Mouse (Mus musculus): ENCODE data around the gene Kcnh8.

The Kcnh8 gene

GRCm38 (mm10) chr17:52602093-52602780 is at the start of gene Kcnh8:
Gene Kcnh8 (plus strand): TSS chr17:52602709.
- DNase-seq, result peak; percentile 5

GRCm38 (mm10) chr17:52559961-52560720 is 42.4 kb upstream of the Kcnh8 start:
- DNase-seq, result peak; percentile 54

DNA sequence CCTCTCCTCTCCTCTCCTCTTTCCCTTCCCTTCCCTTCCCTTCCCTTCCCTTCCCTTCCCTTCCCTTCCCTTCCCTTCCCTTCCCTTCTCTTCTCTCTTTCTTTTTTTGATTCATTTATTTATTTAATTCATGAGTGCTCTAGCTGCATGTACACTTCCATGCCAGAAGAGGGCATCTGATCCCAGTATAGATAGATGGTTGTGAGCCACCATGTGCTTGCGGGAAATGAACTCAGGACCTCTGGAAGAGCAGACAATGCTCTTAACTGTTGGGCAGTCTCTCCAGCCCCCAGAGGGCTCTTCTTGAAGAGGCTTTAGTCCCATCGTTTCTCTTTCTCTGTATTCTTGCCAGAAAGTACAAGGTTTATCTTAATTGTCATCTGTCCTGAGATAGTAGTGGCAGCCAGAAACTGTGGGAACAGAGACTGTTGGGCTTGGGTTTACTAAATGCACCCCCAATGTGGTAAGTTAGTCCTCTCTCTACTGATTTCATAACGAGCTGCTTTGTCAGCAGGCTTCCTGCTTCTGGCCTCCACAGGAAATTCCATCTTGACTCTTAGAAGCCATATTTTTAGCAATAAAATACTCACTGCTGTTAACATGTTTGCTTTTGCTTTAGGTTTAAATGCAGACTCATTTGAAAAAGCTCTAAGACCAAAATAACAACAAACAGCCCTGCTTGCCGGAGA is 36.9 kb upstream of the Kcnh8 start:
- no peak for DNase-seq

- DNase-seq, result peak; percentile 7
Observed at GRCm38 (mm10) chr17:52569584-52570270, 32.8 kb upstream of the Kcnh8 start.

DNA sequence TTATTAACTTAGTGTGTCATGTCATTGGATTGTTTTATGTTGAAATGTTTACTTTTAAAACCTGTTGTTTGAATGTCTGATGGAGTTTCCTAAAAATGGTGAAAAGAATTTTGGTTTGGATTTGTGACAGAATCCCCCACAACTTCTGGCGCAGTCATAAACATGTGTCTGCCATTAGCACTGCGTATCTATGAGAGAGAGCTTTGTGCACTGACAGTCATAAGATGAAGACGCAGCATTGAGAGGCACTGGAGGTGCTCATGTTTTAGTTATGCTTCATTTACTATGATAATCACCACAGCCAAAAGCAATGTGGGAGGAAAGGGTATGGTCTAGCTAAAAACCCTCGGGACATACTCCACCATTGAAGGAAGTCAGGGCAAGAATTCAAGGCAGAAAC is 30.3 kb upstream of the Kcnh8 start:
- no peak for DNase-seq

DNA sequence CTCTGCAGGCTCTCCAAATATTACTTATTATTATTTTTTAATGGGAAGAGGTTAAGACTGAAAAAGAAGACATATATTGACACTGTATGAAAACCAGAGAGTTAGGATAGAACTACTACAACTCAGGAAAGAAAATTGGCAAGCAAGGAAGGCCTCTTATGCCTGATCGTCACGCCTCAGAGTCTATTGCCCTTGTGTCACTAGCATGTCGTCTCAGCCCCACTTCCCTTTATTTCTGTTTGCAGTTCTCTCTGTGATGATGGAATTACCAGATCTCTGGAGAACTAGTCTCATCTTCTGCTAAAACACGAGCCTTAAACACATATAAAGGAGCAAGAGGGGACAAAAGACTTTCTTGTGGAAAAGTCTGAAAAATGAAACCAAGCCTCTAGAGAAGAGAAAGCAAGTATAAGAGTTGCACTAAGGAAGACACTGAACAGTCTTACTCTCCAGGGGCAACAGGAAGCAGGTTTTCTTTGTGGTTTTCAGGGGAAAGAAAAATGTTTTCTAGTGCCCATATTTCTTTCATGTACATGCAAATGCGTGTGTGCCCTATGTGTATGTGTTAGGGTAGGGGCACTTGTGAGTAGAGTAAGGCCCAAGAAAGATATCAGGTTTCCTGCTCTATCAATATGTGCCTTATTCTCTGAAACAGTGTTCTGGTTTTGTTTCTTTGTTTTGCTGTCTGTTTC is 10.9 kb upstream of the Kcnh8 start:
- DNase-seq, result no peak

DNA sequence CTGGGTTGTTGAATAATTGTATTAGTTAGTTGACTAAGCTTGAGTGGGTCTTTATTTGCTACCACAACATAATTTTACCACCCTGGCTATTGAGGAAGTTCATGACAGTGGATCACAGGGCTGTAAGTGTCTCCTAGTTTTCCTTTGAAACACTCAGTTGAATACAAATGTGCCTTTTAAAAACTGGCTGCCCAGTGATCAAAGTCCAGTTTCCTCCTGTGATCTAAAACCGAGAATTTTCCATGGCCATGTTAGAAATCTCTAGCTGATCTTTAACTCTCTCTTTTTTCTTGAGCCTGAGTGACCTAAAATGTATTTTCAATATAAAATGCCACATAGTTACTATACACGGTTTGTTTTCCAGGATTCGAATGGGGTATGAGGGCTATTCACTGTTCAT is 3.4 kb upstream of the Kcnh8 start:
- DNase-seq, result no peak

GRCm38 (mm10) chr17:52600882-52601371 is 1.6 kb upstream of the Kcnh8 start:
- DNase-seq, result peak; percentile 41

DNA sequence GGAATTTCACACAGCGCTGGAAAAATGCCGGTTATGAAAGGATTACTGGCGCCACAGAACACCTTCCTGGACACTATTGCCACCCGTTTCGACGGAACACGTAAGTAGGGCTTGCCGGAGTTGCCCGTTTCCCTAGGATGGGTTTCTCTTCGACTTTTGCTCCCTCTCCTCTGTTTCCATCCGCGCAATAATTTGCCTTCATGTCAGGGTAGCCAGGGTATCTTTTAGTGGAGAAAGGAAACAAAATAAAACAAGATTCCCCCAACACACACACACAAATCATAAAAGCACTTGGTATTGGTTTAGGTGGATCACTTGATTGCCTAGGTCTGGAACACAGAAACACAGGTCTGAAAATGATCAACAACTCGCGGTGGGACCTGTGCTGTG is 267 bp downstream of the Kcnh8 start:
- no peak for DNase-seq

- DNase-seq, result peak; percentile 29
Observed at GRCm38 (mm10) chr17:52603411-52603810, 902 bp downstream of the Kcnh8 start.

- no peak for DNase-seq
Observed at GRCm38 (mm10) chr17:52611382-52611781, 8.9 kb downstream of the Kcnh8 start.

DNA sequence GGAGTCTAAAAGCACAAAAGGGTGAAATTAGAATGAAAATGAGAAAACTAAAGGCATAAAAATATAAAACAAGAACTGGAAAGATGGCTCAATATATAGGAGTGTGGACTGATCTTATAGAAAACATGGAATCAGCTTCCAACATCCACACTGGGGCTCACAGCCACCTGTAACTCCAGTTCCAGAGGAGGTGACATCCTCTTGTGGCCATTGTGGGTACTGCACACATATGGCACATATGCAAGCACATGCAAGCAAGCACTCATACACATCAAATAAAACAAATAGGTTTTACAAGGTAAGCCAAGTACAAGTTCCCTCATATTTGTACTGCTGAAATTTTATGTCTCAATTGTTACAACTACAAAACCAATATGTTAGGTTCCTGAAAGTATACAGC is 46.7 kb downstream of the Kcnh8 start:
- peak; percentile 6 for DNase-seq

GRCm38 (mm10) chr17:52691988-52692387 is 89.5 kb downstream of the Kcnh8 start:
- DNase-seq, result no peak

DNA sequence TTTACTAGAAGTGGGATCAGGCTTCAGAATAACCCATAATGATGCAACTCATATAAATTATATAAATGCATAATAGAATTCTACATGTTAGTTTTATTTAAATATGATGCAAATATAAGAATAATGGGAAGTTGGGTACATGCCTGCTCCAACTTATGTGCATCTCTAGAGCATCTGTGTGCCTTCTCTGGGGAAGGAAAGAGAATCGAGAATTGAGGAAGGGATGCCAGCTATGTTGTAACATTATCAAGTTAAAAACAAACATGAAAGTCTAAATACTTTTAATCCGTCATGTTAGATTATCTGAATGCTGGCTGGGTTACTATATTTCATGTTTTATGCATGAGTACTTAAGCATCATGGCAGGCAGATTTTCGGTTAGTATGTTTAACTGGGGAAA is 99.4 kb downstream of the Kcnh8 start:
- no peak for DNase-seq

GRCm38 (mm10) chr17:52712319-52712718 is 109.8 kb downstream of the Kcnh8 start:
- DNase-seq, result peak; percentile 5

- DNase-seq, result no peak
Observed at GRCm38 (mm10) chr17:52722214-52722613, 119.7 kb downstream of the Kcnh8 start.

DNA sequence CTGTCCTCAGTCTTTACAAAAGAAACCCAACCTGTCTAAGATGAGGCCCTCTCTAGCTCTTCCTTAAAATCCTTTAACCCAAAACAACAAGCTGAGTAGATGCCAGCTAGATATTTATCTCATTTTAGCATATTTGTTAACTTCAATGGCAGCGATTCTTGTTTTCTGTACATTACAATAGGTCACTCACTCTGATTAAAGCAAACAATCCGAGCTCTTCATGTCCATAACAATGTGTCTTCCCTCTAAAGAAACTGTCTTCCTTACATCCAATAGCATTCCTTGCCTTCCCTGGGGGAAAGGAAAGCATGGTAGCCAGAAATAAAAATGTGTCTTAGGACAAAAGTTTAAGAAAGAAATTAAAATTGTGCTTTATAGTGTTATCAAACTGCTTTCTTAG is 126.3 kb downstream of the Kcnh8 start:
- DNase-seq, result no peak

- no peak for DNase-seq
Observed at GRCm38 (mm10) chr17:52738436-52738835, 135.9 kb downstream of the Kcnh8 start.

- no peak for DNase-seq
Observed at GRCm38 (mm10) chr17:52788151-52788550, 185.6 kb downstream of the Kcnh8 start.

DNA sequence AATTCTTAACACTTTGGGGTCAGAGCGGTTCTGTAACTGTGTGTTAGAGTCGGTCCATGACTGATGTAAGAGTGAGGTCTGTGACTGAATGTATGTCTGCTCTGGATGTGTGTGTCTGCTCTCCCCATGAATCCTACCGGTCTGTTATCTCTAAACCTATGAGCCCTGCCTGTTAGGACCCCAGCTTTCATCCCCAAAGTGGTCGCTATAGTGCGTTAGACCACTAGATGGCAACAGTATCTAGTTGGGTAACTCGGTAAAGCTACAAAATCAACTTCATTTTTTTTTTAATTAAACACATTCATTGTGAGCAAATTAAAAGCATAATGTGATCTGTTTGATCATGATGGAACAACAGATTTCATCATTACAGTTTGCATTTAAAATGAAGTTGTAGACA is 202.0 kb downstream of the Kcnh8 start:
- no peak for DNase-seq

- DNase-seq, result peak; percentile 12
Observed at GRCm38 (mm10) chr17:52810773-52811172, 208.3 kb downstream of the Kcnh8 start.

DNA sequence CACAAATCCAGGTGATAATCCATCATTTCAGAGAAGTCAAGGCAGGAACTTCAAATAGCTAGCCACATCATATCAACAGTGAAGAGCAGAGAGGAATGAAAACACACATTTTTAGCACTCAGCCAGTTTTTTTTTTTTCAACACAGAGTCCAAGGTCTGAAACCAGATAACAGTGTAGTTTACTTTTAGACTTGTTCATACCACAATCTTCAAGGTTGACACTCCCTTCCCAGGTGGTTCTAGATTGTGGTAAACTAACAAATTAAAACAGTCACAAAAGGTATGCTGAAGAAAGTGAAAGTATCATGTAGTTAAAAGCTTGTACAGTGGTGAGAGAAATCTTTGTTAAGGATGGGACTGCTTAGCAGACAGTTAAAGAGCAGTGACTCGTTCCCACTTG is 216.5 kb downstream of the Kcnh8 start:
- DNase-seq, result no peak

All from kidney, postnatal 10 days (tissue).